Mouse (Mus musculus): ENCODE results near the gene 9230104L09Rik.

- TF ChIP-seq CTCF (IDR thresholded peaks at IDR 0.05) (peak; percentile 88), EP300 (IDR thresholded peaks at IDR 0.05) (no peak)
Measured at GRCm38 (mm10) chr2:148902286-148902685, 37.4 kb upstream of the 9230104L09Rik start.
